Mouse (Mus musculus) heart, postnatal 0 days (tissue): ENCODE results near the gene Il1rn.

Experiments
- CTCF ChIP-seq: IDR thresholded peaks from 2 replicates; pipeline ENCODE4 v1.5.1; 2016; ENCODE audit warnings: antibody characterized with exemption, control low read depth, low read depth
- EP300 ChIP-seq: IDR thresholded peaks from 2 replicates; pipeline ENCODE4 v1.6.1; 2016; ENCODE audit warnings: antibody characterized with exemption, low read depth

DNA sequence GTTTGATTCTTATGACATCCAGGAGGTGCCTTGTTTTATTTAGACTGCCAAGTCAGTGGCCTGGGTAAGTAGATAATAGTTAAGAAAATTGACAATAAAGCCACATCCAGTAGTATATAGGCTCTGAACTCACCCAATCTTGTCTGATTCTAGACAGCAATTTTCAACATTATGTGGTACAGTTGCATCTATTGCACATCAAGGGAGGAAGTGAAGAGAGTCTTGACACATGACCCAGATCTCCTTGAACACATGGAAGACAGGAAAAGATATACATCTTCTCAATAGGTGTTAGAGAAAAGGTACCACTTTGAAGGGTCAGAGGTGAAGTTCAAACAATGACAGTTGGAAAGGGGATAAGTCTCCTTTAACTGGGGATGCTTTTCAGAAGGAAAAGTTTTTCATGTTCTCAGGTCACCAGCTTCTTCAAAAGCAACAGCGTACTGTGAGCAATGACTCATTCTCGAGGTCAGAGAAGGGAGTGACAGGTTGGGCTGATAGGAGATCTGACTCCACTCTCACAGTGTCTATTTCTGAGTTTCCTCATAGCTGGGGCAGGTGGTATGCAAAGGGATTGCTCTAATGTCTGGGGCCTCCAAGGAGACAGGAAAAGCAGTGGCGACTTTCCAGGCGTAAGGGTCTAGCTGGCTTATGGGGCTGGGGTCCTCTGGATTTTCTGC lies 18.6 kb upstream of the Il1rn start:
- TF ChIP-seq CTCF (no peak), EP300 (no peak)
